Mouse (Mus musculus) v-Abl transformed pro-B cells (cell line): ENCODE measurements around the gene Galnt18.

Source experiments
- in situ Hi-C, 2 experiments: fragments of 400-800 bp; cut with MboI; formaldehyde crosslinking; loops; one replicate each; pipeline ENCODE4 v1.15.1; 2025; ENCODE audit not compliant: unreplicated experiment in 2 of 2

Galnt18 gene

DNA sequence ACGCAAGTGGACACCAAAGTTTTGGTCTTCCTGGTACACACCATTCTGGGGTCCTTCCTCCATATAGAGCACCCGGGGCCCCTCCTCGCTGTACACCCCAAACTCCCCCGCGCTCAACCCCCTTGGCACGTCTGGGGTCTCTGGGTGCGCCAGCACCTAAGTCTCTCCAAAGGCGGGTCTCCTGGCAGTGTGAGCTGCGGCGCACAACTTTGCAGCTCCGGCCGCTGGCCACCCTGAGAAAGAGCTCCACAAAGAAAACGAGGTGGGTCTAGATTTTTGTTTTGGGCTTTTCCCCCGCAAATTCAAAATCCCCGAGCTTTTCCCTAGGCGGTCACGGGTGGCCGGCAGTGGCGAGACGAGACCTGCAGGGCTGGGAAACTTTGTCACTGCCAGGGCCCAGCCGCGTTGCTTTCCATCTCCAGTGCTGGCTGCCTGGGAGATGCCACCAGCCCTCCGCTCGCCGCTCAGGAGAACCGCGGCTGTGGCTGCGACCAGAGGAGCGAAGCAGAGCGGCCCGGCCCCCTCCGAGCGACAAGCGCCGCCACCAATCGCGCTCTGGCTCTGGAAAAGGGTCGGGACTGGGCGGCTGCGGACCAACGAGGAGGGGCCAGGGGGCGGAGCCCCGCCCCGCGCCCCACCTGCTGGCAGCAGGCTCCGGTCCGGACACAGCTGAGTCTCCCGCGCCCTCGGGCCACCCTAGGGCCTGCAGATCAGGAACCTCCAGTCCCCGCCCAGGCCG, at the start of gene Galnt18:
Galnt18 (minus strand) TSS at position 474 of the 739 bp plus-strand sequence.
- in situ Hi-C loops = loop anchor here in 1 of 2 experiments (10.0 kb wide), 1 partner anchor 595 kb away; no protein-coding TSS in a partner anchor

DNA sequence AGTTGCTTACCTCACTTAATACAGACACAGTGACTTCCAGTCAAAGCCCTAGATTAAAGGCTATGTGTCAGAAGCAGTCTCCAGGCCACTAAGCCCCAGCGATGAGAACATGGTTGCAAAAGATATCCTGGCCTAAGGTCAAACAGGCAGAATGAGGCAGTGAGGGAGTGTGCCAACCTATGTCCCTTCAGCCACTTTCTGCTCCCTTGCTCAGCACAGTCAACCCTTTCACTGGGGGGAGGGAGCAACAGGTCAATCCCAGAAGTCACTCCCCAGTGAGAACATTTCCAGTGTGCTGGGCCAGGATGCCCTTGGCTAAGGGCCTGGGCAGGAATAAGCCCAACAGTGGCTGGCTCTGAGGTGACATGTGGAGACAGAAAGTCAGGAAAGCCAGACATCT, 47.6 kb upstream of the Galnt18 start:
- in situ Hi-C loops = no loop called here

DNA sequence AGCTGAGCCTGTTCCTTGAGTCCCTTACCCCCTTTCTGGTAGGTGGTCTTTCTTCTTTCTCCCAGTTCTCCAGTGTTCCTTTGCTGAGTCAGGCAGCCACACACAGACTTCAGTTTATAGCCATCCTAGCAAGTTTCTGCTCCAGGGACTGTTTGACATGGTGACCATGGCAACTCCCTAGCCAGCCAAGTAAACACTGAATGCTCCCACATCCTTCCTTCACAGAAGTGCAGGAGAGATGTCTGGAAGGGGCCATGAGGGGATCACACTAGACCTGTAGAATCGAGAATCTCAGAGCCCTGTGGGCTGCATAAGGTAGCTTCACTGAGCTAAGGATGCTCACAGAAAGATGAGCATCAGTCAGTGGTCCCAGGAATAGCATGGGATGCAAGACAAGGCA, 33.3 kb upstream of the Galnt18 start:
- in situ Hi-C loops = no loop called here

DNA sequence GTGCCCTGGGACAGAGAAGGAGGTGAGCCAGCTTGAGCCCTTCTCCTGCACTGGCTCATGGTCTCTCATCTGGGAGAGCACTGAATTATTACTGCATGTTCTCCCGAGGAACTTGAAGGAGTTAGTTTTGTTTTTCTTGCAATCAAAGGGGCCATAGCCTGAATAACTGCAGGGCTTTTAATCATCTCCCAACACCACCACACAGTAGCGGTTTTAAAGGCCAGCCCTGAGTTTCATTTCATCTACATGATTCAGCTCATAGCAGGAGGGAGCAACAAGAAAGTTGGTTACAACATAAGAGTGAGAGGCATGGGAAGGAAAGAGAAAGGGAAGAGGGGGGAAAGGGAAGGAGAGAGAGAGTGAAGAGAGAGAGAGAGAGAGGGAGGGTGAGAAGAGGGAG, 31.3 kb upstream of the Galnt18 start:
- in situ Hi-C loops = no loop called here

DNA sequence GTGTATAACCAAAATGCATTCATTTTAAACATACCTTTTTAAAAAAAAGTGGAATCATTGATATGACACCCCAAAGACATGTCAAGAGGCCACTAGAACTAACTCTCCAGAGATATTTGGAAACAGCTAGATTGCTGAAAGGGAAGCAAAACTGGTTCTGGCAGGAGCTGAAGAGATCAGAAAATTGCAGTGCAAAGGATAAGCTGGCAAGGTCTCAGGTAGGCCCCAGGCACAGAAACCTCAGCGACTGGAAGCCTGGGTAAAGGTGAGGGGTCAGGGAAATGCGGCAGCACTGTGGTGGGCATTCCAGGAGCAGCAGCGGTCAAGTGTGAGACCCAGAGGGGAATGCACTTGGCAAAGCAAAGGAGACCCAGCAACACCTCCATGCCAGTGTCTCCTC, 30.0 kb upstream of the Galnt18 start:
- in situ Hi-C loops = no loop called here

DNA sequence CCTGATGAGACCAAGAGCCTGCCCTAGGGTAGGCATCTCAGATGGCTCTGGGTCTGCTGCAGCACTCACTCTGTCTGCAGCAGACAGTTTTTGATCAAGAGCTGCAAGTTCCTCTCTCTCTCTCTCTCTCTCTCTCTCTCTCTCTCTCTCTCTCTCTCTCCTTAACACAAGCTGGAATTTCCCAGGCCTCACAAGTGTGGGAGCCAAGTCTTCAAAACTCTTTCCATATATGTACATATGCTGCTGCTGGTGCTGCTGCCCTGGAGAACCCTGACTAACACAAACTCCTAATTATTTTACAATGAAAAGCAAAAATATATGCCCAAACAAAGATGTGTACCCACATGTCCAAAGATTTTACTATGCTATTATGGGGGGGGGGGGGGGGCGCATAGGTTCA, 26.3 kb upstream of the Galnt18 start:
- in situ Hi-C loops = no loop called here

DNA sequence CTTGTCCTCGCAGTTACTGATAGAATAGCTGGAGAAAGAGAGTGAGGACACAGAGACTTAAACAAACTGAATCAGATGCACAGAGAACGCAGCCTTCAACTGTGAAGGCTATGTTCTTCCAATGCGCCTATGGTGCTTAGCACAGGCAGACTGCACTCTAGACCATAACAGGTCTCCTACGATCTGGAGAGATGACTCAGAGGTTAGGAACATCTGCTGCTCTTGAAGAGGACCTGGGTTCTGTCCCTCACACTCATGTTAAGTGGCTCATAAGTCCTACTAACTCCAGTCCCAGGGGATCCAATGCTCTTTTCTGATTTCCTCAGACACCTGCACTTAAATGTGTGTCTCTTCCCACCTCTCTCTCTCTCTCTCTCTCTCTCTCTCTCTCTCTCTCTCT, 24.9 kb upstream of the Galnt18 start:
- in situ Hi-C loops = no loop called here

DNA sequence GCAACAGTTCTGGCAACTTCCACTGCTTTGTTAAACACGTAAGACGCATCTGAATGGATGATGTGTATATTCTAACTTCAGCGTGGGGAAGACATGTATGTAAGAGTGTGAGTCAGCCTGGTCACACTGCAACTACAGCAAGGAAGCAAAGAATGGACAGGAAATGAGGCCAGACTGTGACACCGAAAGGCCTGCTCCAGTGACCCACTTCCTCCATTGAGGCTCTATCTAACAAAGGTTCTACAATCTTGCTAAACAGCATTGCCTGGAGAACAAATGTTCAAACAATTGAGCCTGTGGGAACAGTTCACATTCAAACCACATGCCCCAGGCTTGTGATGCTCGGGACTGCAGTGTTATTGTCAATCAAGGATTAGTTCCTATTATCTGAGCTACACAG, 21.0 kb upstream of the Galnt18 start:
- in situ Hi-C loops = no loop called here

DNA sequence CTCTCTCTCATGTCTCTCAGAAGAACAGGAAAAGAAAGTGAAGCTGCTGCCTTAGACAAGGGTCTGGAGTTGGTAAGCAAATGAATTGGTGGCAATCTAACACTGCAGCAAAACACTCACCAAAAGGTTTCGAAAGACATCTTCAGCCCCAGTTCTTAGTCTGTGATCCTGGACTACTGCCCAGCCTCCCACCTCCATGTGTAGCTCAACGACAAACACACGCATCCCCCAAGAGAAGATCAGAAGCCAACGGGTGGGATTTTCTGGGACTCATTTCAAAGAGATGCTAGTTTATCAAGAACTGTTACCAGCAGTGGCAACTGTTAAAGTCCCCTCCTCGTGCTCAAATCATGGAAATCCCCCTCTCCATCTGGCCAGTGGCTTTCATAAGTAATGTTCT, 20.3 kb upstream of the Galnt18 start:
- in situ Hi-C loops = no loop called here

DNA sequence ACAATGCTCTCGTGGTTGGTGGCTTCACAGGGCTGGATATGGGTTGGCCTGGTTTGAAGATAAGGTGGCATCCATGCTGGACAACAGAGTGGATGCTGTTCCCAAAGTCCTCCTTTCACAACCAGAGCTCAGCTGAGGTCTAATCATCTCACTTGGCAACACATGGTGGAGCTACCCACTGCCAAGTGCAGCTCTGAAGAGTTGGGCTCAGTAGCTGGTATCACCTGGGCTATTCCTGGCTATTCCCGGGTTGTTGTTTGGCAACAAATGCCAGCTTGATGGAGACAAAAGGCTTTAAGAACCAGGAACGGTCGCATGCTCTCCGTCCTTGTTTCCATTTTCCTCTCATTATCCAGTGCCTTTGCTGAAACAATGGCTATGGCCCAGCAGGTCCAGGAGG, 19.2 kb upstream of the Galnt18 start:
- in situ Hi-C loops = no loop called here

DNA sequence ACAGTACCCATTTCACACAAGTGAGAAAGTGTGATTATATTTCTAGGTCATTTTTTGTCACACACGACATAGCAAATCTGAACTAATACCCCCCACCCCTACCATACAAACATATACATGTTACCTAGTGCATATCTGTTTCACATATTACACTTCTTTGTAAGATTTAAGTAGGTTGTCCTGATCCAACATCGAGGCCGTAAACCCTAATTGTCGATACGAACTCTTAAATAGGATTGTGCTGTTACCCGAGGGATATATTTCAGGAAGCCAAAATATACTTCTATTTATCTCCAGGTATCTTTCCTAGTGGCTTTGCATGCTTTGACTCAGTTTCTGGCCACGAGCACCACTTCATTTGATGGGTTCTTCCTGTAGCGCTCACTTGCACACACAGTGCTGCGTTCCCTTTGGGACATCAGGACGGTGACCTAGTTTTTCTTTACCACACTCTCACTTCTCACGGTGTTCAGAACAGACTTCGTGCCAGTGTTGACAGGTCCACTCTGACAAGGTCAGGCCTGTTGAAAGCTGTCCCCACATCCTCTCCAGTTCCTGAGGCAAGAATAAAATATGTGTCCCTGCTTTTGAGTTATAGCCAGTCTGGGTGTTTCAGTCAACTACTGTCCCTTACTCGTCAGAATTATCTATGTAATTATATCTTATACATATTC, 17.7 kb upstream of the Galnt18 start:
- in situ Hi-C loops = no loop called here

DNA sequence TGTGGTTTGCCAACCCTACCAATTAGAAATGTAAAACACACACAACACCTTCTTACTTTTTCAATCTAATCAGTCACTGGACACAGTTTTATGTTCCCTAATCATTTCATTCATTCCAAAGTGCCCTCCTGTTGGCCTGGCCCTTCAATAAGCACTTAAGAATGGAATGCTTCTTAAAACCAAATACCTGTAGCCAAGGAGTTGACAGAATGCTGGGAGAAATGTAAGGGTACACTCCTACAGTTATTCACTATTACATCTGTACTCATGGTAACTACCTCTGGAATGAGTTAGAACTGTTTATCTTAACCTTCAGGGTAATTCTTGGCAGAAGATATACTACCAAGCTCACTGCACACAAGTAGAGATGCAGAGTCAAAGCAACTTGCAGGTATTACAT, 15.3 kb upstream of the Galnt18 start:
- in situ Hi-C loops = no loop called here

DNA sequence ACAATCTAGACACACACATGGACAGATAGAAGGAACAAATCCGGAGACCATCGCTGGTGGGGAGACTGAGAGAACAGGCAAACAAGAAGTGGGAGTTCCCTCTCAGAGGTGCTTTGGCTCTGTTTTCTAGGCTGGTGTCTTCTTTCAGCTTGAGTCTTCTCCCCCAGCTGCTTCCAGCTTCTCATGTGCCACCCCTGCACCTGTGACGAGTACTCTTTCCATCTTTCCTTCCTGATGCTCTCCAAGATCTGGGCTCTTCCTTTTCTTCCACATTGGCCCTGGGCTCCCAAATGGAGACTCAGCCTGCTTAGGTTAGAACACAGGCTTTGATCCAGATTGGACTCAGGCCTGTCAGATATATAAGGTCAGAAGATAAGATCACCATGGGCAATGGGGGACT, 12.4 kb upstream of the Galnt18 start:
- in situ Hi-C loops = no loop called here

DNA sequence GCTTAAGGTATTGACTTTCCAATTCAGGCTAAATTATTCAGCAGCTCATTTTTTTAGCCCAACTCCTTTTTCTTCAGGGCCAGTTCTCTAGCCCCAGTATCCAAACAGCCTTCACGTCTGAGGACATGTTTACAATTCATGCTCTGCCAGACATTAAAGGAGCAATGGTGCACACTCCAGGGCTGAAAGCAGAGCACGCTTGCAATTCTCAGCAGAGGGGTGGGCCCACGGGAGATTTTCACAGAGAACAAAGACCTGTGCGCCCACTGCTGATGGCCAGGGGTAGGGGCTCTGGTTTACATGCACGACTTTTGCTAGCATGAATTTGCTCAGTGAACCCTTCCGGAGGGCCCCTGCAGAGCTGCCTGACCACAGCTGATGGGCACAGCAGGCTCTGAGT, 11.6 kb upstream of the Galnt18 start:
- in situ Hi-C loops = no loop called here

DNA sequence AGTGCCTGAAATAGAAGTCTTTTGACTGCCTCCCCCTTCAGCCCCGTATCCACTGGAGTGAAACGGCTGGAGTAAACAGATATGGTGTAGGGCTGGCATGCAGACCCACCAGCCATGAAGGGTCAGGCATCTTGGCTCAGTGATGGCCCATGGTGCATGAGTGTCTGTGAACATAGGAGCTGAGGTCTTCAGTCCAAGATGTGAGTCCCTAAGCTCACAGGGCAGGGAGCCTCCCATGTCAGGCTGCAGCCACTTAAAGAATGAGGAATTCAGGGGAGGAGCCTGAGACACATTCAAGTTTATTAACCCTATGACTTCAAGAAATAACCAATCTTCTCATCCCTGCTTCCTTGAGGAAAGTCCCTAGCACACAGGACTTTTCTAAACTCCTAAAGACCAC, 8.1 kb upstream of the Galnt18 start:
- in situ Hi-C loops = loop anchor here in 1 of 2 experiments (10.0 kb wide), 1 partner anchor 587 kb away; no protein-coding TSS in a partner anchor

DNA sequence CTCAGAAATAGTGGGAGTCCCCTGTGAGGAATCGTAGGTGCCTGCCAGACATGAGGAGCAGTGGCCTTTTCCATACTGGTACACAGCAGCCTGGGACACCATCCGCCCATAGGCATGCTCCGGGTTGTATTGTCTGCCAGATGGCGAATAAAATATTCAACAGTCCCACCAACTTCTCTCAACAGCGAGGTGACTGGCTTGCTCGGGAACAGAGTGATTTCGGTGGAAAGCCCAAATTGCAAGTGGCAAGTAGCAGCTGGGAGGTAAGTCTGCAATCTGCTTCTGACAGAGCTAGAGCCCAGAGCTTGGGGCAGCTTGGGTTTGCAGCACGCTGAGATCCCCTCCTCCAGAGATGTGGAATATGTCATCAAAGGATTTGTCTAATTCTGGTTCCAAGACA, 5.7 kb upstream of the Galnt18 start:
- in situ Hi-C loops = loop anchor here in 1 of 2 experiments (10.0 kb wide), 1 partner anchor 589 kb away; no protein-coding TSS in a partner anchor

DNA sequence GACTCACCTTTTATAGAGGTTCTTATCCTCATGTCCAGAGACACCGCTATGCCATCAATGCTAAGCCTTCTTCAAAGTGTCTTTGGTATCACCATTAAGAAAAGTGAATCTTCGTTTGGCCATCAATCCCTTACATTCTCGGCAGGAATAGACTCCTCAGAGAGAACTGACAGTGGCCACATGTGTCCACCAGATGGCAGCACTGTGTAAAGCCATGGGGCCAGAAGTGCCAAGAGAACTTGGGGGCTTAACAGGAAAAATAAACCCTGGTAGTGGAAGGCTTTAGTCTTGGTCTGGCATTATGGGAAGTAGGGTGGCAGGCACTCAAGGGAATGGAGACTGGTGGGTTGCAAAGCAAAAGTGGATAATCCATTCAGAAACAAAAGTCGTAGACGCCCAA, 2.3 kb upstream of the Galnt18 start:
- in situ Hi-C loops = loop anchor here in 1 of 2 experiments (10.0 kb wide), 1 partner anchor 593 kb away; no protein-coding TSS in a partner anchor

DNA sequence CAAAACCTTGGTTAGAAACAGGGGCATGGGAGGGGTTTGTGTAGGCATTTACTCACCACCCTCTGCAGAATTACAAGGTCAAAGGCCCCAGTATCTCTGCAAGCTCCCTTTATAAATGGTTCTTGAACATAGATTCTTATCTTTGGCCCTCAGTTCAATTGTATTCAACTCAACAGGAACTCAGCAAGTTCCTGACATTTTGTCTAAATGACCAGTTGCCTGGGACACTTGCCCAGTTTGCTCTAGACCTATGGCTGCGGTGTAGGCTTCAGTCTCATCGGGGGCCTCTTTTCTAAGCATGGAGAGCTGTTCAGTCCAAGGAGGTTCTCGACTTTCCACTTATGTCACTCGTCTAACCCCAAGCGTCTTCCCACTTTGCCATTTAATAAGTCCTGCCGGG, 1.5 kb upstream of the Galnt18 start:
- in situ Hi-C loops = loop anchor here in 1 of 2 experiments (10.0 kb wide), 1 partner anchor 593 kb away; no protein-coding TSS in a partner anchor

DNA sequence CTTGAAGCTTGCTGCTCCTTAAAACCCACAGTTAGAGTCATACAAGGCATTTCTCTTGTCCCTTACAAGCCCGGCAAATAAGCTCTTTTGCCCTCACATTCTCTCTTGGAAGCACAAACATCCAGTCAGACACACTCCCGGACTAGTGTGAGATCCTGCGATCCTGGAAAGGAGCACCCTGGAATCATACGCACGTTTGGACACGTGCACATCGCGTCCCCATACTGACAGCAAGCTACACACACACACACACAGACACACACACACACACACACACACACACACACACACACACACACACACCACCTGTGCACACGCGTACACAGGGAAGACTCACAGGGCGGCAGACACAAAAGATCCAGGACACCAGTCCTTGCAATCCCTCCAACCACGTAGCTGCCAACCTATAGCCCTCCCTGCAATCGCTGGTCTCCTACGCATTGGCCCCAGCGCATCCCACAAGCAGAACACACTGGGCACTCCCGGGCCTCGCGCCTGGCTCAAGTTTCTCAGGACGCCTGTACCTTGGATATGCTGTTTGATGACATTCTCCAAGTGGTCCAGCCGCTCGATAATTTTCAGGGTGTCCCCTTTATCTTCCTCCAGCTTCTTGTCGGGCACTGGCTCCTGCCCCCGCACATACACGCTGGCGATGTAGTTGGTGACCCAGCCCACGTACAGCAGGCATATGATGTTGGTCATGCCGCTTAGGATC, 831 bp downstream of the Galnt18 start:
- in situ Hi-C loops = no loop called here

DNA sequence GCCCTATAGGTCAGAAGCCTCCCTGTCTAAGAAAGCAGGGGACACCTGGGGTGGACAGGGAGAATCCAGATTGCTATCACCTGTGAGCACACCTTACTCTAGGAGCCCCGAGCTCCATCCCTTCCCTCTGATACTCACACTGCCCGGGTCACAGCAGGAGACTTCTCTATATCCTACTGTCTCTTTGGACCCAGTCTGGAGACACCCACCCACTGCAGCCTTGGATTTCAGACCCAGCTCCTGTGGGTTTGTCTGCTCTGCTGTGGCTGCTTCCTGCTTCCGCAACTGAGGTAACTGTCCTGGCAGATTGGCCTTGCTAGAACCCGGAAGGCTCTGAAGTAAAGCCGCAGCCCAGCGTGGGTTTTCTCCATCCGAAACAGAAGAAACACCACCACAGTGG, 1.6 kb downstream of the Galnt18 start:
- in situ Hi-C loops = no loop called here

DNA sequence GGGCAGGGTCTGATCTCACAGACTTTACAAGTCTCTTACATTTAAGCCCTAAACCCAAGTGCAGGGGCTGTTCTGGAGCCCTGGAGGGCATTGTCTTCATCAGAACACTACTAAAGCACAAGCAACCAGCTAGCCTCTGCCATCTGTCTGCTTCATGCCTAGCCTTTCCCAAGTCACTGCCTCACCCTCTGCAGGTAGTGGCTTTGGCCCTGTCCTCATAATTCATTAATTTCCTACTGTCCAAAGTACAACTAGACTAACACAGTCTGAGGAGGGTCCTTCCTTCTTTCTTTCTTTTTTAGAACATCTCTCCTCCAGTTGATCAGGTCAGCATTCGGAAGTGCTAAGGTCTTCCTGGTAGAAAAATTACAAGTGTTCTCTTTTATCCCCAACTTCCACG, 2.6 kb downstream of the Galnt18 start:
- in situ Hi-C loops = no loop called here
